Mouse (Mus musculus): Measurements from ENCODE around the gene Tomm34. TPM values are rescaled to one million over a fixed set of nuclear protein-coding genes. Genes with fewer than 3 reads are reported as not detected.

The Tomm34 gene
- total and polyA plus RNA-seq, 3 experiments: 25.6 to 40.7 (median 26.8) TPM

GRCm38 (mm10) chr2:164007987-164008545, 62.9 kb downstream of the Tomm34 start:
- H3K4me2 ChIP-seq (ENCODE audit: insufficient read depth, low read depth, poor library complexity, severe bottlenecking): no peak overlapping the region

DNA sequence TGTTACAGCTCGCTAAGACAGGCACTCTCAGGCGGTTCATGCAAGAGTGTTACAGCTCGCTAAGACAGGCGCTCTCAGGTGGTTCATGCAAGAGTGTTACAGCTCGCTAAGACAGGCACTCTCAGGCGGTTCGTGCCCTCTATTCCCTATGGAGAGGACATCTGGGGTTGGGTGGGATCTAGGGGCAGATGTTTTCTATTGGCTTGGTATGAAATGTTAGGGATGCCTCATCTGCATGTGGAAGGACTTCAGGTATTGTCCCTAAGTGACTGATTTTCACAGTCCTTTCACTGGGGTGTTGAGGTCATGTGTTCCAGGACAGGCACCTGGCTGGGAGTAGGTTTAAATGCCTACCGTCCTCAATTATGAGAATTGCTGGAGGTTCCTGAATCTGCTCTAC, 63.4 kb downstream of the Tomm34 start:
- Histone ChIP-seq H3K4me2 (ENCODE audit: insufficient read depth, low read depth, poor library complexity, severe bottlenecking) (no peak overlapping the region), H3K27ac (ENCODE audit: insufficient read depth, low read depth) (no peak overlapping the region), H3K9ac (ENCODE audit: insufficient read depth, low read depth) (no peak overlapping the region), H3K4me1 (ENCODE audit: control insufficient read depth in 1 of 2, insufficient read depth in 2 of 2) (peaks cover 10 to 46% of the 10 kb centered on the region in 2 experiments), H3K9me3 (replicated peaks; ENCODE audit: low read length) (peaks cover 3% of the 10 kb centered on the region), H3K79me2 (replicated peaks; ENCODE audit: control insufficient read depth, extremely low read depth, insufficient read depth, poor library complexity, severe bottlenecking) (peaks cover 80% of the 10 kb centered on the region), H3K27me3 (replicated peaks) (no peaks in the 10 kb centered on the region), H3K36me3 (replicated peaks in 1 of 2; ENCODE audit: control insufficient read depth in 1 of 2, insufficient read depth in 1 of 2, low read length in 1 of 2) (peaks cover 13 to 73% of the 10 kb centered on the region in 2 experiments), H3K4me3 (replicated peaks in 1 of 3; ENCODE audit: low read depth in 2 of 3, low read length in 2 of 3, poor library complexity in 1 of 3) (no peak overlapping the region)
- no peak for TF ChIP-seq NELFE (IDR thresholded peaks at IDR 0.05; ENCODE audit: low read depth, low read length)
- TF ChIP-seq POLR2AphosphoS2 (IDR thresholded peaks at IDR 0.05; ENCODE audit: low read depth, low read length): no peak
- dilution Hi-C loops (cut with MboI; ENCODE audit: extremely low pct_ligation_motif_present, extremely low pct_unique_long_range_greater_than_20kb, low sequenced_read_pairs): no loop called here
- DNase-seq (ENCODE audit: extremely low read depth): no peak
- in situ Hi-C loops (cut with MboI; ENCODE audit: low pct_ligation_motif_present, low pct_unique_long_range_greater_than_20kb, low sequenced_read_pairs): no loop called here

More at GRCm38 (mm10) chr2:164007987-164008545, 62.9 kb downstream of the Tomm34 start:
- no peak overlapping the region for H3K4me3 ChIP-seq (replicated peaks in 1 of 3; ENCODE audit: low read depth in 2 of 3, low read length in 2 of 3, poor library complexity in 1 of 3)
- dilution Hi-C loops (cut with MboI; ENCODE audit: extremely low pct_ligation_motif_present, extremely low pct_unique_long_range_greater_than_20kb, low sequenced_read_pairs): no loop called here
- TF ChIP-seq NELFE (IDR thresholded peaks at IDR 0.05; ENCODE audit: low read depth, low read length) (no peak), NRF1 (IDR thresholded peaks at IDR 0.05; ENCODE audit: low read depth, low read length) (no peak), USF2 (conservative IDR thresholded peaks at IDR 0.05; ENCODE audit: low read depth, low read length) (no peak), MYC (IDR thresholded peaks at IDR 0.05; ENCODE audit: low read depth, low read length) (no peak), JUN (IDR thresholded peaks at IDR 0.05; ENCODE audit: insufficient read depth, low read depth, low read length) (no peak)
- no peak overlapping the region for H3K27ac ChIP-seq (ENCODE audit: insufficient read depth, low read depth)
- H3K27me3 ChIP-seq (replicated peaks): no peaks in the 10 kb centered on the region
- H3K9ac ChIP-seq (ENCODE audit: insufficient read depth, low read depth): no peak overlapping the region
- peaks cover 10 to 41% of the 10 kb centered on the region in 2 experiments for H3K4me1 ChIP-seq (ENCODE audit: control insufficient read depth in 1 of 2, insufficient read depth in 2 of 2)
- H3K79me2 ChIP-seq (replicated peaks; ENCODE audit: control insufficient read depth, extremely low read depth, insufficient read depth, poor library complexity, severe bottlenecking): peaks cover 75% of the 10 kb centered on the region
- peaks cover 17 to 73% of the 10 kb centered on the region in 2 experiments for H3K36me3 ChIP-seq (replicated peaks in 1 of 2; ENCODE audit: control insufficient read depth in 1 of 2, insufficient read depth in 1 of 2, low read length in 1 of 2)
- H3K9me3 ChIP-seq (replicated peaks; ENCODE audit: low read length): peaks cover 3% of the 10 kb centered on the region
- no peak for DNase-seq (ENCODE audit: extremely low read depth)
- in situ Hi-C loops (cut with MboI; ENCODE audit: low pct_ligation_motif_present, low pct_unique_long_range_greater_than_20kb, low sequenced_read_pairs): no loop called here

DNA sequence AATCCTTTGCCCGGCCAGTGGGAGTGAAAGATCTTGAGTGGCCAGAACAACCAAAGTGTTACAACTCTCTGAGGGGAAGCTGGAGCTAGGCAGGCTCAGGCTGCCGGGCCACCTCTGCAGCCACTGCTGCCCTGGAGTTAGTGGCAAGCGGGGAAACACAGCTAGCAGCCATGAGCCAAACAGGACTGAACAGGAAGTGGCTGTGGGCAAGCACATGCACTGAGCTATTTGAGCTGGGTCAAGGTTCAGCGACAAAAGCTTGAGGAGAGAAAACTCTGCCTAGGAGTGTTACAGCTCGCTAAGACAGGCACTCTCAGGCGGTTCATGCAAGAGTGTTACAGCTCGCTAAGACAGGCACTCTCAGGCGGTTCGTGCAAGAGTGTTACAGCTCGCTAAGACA, 64.0 kb downstream of the Tomm34 start:
- DNase-seq (ENCODE audit: extremely low read depth): peak; percentile 32
- Histone ChIP-seq H3K4me3 (replicated peaks in 1 of 3; ENCODE audit: low read depth in 2 of 3, low read length in 2 of 3, poor library complexity in 1 of 3) (no peak overlapping the region), H3K4me2 (ENCODE audit: insufficient read depth, low read depth, poor library complexity, severe bottlenecking) (no peak overlapping the region), H3K4me1 (ENCODE audit: control insufficient read depth in 1 of 2, insufficient read depth in 2 of 2) (peaks cover 10 to 46% of the 10 kb centered on the region in 2 experiments), H3K79me2 (replicated peaks; ENCODE audit: control insufficient read depth, extremely low read depth, insufficient read depth, poor library complexity, severe bottlenecking) (peaks cover 86% of the 10 kb centered on the region), H3K9me3 (replicated peaks; ENCODE audit: low read length) (peaks cover 3% of the 10 kb centered on the region), H3K27me3 (replicated peaks) (no peaks in the 10 kb centered on the region), H3K27ac (ENCODE audit: insufficient read depth, low read depth) (no peak overlapping the region), H3K36me3 (replicated peaks in 1 of 2; ENCODE audit: control insufficient read depth in 1 of 2, insufficient read depth in 1 of 2, low read length in 1 of 2) (peaks cover 8 to 73% of the 10 kb centered on the region in 2 experiments), H3K9ac (ENCODE audit: insufficient read depth, low read depth) (no peak overlapping the region)
- dilution Hi-C loops (cut with MboI; ENCODE audit: extremely low pct_ligation_motif_present, extremely low pct_unique_long_range_greater_than_20kb, low sequenced_read_pairs) (no loop called here), in situ Hi-C loops (cut with MboI; ENCODE audit: low pct_ligation_motif_present, low pct_unique_long_range_greater_than_20kb, low sequenced_read_pairs) (no loop called here)
- TF ChIP-seq UBTF (IDR thresholded peaks at IDR 0.05; ENCODE audit: low read depth, low read length): no peak
- no peak for TF ChIP-seq MAZ (IDR thresholded peaks at IDR 0.05; ENCODE audit: low read depth, low read length)
- no peak for TF ChIP-seq POLR2AphosphoS2 (IDR thresholded peaks at IDR 0.05; ENCODE audit: low read depth, low read length)
- no peak for TF ChIP-seq E2F4 (IDR thresholded peaks at IDR 0.05; ENCODE audit: insufficient replicate concordance, low read depth, low read length)
- no peak for TF ChIP-seq NELFE (IDR thresholded peaks at IDR 0.05; ENCODE audit: low read depth, low read length)
- TF ChIP-seq MEF2A (IDR thresholded peaks at IDR 0.05; ENCODE audit: borderline replicate concordance, low read depth, low read length): no peak
- no peak for TF ChIP-seq TBP (conservative IDR thresholded peaks at IDR 0.05; ENCODE audit: low read depth, low read length)
- TF ChIP-seq ELF1 (IDR thresholded peaks at IDR 0.05; ENCODE audit: low read depth, low read length): no peak
- no peak for TF ChIP-seq CTCF (conservative IDR thresholded peaks at IDR 0.05 in 1 of 2, IDR thresholded peaks at IDR 0.05 in 1 of 2; ENCODE audit: low read depth in 2 of 2, low read length in 2 of 2)
- TF ChIP-seq USF1 (IDR thresholded peaks at IDR 0.05; ENCODE audit: low read depth, low read length): no peak
- no peak for TF ChIP-seq NRF1 (IDR thresholded peaks at IDR 0.05; ENCODE audit: low read depth, low read length)
- TF ChIP-seq MAX (IDR thresholded peaks at IDR 0.05; ENCODE audit: low read length): no peak
- TF ChIP-seq IRF4 (IDR thresholded peaks at IDR 0.05; ENCODE audit: low read depth, low read length): no peak
- no peak for TF ChIP-seq PAX5 (IDR thresholded peaks at IDR 0.05; ENCODE audit: low read length)
